Mouse (Mus musculus) testis, adult 2 months (tissue): ENCODE results near the gene Arid1a. TPM values are rescaled to one million over a fixed set of nuclear protein-coding genes. Genes with fewer than 3 reads are reported as not detected.
"Not testable (repeated sequence)": the region's sequence is repeated elsewhere in the genome, so short reads cannot be mapped to it uniquely, and the experiment has no call there.

Source experiments
- H3K27ac ChIP-seq: fragments of 200-500 bp; 2 replicates; pipeline ENCODE4 v1.5.1; 2012; ENCODE audit warnings: low read depth, low read length; ENCODE audit not compliant: control insufficient read depth, insufficient read depth
- H3K27me3 ChIP-seq: fragments of 200-500 bp; 2 replicates; pipeline ENCODE4 v1.6.1; 2012; ENCODE audit warnings: mild to moderate bottlenecking, low read length, moderate library complexity; ENCODE audit not compliant: control insufficient read depth, insufficient read depth
- H3K36me3 ChIP-seq: fragments of 200-500 bp; 2 replicates; pipeline ENCODE4 v1.6.1; 2012; ENCODE audit warnings: mild to moderate bottlenecking, low read length; ENCODE audit not compliant: control insufficient read depth, insufficient read depth
- H3K4me1 ChIP-seq: fragments of 200-500 bp; 2 replicates; pipeline ENCODE4 v1.6.1; 2012; ENCODE audit warnings: low read length; ENCODE audit not compliant: control insufficient read depth, insufficient read depth
- H3K4me3 ChIP-seq: fragments of 200-500 bp; 2 replicates; pipeline ENCODE4 v1.5.1; 2012; ENCODE audit warnings: low read depth, mild to moderate bottlenecking, low read length, moderate library complexity, mixed read lengths; ENCODE audit not compliant: control insufficient read depth
- CTCF ChIP-seq: fragments of 200-500 bp; IDR thresholded peaks from 2 replicates; pipeline ENCODE4 v1.5.1; 2012; ENCODE audit warnings: low read depth, mild to moderate bottlenecking, inconsistent platforms, low read length, moderate library complexity; ENCODE audit not compliant: control insufficient read depth, insufficient read depth, insufficient replicate concordance
- POLR2A ChIP-seq: fragments of 200-500 bp; IDR thresholded peaks from 2 replicates; pipeline ENCODE4 v1.6.1; 2012; ENCODE audit warnings: low read depth, mild to moderate bottlenecking, inconsistent platforms, low read length, moderate library complexity; ENCODE audit not compliant: control insufficient read depth
- polyA plus RNA-seq: library from polyadenylated mRNA; depleted of rRNA; stranded (reverse); fragments of >200 nt; gene quantifications from 2 replicates; pipeline ENCODE4 v1.2.3, GENCODE M21; 2012

The Arid1a gene
- polyA plus RNA-seq, 1 experiment: 36.4 TPM

GRCm38 (mm10) chr4:133657829-133658458 lies 98.6 kb downstream of the Arid1a start:
- H3K27ac ChIP-seq: no peak overlapping the region

GRCm38 (mm10) chr4:133656997-133657396 lies 99.6 kb downstream of the Arid1a start:
- TF ChIP-seq CTCF: no peak
- no peak for TF ChIP-seq POLR2A
- no peak overlapping the region for H3K27ac ChIP-seq
- peaks cover 6% of the 10 kb centered on the region for H3K4me1 ChIP-seq
- no peaks in the 10 kb centered on the region for H3K27me3 ChIP-seq
- no peaks in the 10 kb centered on the region for H3K36me3 ChIP-seq
- H3K4me3 ChIP-seq: no peak overlapping the region

More at GRCm38 (mm10) chr4:133657829-133658458, 98.6 kb downstream of the Arid1a start:
- H3K27me3 ChIP-seq: no peaks in the 10 kb centered on the region
- H3K4me3 ChIP-seq: no peak overlapping the region
- 0 out of 2 replicates have a peak, but pooled peaks cover under 1% of the 10 kb centered on the region for H3K36me3 ChIP-seq
- peaks cover 6% of the 10 kb centered on the region for H3K4me1 ChIP-seq
- TF ChIP-seq POLR2A (no peak), CTCF (no peak)

GRCm38 (mm10) chr4:133656294-133656693 lies 100.3 kb downstream of the Arid1a start:
- TF ChIP-seq POLR2A (no peak), CTCF (no peak)
- Histone ChIP-seq H3K27ac (no peak overlapping the region), H3K4me3 (no peak overlapping the region), H3K36me3 (no peaks in the 10 kb centered on the region), H3K27me3 (no peaks in the 10 kb centered on the region), H3K4me1 (peaks cover 6% of the 10 kb centered on the region)

GRCm38 (mm10) chr4:133654070-133654469 lies 102.5 kb downstream of the Arid1a start:
- not testable (repeated sequence) for H3K36me3 ChIP-seq, H3K27ac ChIP-seq, H3K4me1 ChIP-seq, H3K27me3 ChIP-seq, H3K4me3 ChIP-seq

GRCm38 (mm10) chr4:133652746-133653145 lies 103.8 kb downstream of the Arid1a start:
- no peak for TF ChIP-seq CTCF
- TF ChIP-seq POLR2A: no peak
- no peak overlapping the region for H3K4me3 ChIP-seq

GRCm38 (mm10) chr4:133651986-133652385 lies 104.6 kb downstream of the Arid1a start:
- no peak overlapping the region for H3K4me3 ChIP-seq
- TF ChIP-seq CTCF (no peak), POLR2A (no peak)
- H3K27ac ChIP-seq: no peak overlapping the region
- H3K4me1 ChIP-seq: no peaks in the 10 kb centered on the region
- H3K36me3 ChIP-seq: no peaks in the 10 kb centered on the region
- no peaks in the 10 kb centered on the region for H3K27me3 ChIP-seq

More at GRCm38 (mm10) chr4:133652746-133653145, 103.8 kb downstream of the Arid1a start:
- Histone ChIP-seq H3K27ac (no peak overlapping the region), H3K4me1 (no peaks in the 10 kb centered on the region), H3K36me3 (no peaks in the 10 kb centered on the region), H3K27me3 (no peaks in the 10 kb centered on the region)

- TF ChIP-seq CTCF (no peak), POLR2A (no peak)
- no peak overlapping the region for H3K4me3 ChIP-seq
- no peaks in the 10 kb centered on the region for H3K4me1 ChIP-seq
- H3K36me3 ChIP-seq: no peaks in the 10 kb centered on the region
- H3K27me3 ChIP-seq: no peaks in the 10 kb centered on the region
- no peak overlapping the region for H3K27ac ChIP-seq
Measured at GRCm38 (mm10) chr4:133651445-133651844, 105.1 kb downstream of the Arid1a start.

- peak; percentile 26; the same call in 1 of the 2 replicates for TF ChIP-seq POLR2A
- TF ChIP-seq CTCF: peak; percentile 80; the same call in 1 of the 2 replicates
- peaks cover 2% of the 10 kb centered on the region for H3K4me1 ChIP-seq
- H3K27ac ChIP-seq: peak within 1 kb of the TSS; percentile 56; the same call in 1 of the 2 replicates
- peak within 1 kb of the TSS; percentile 39 for H3K4me3 ChIP-seq
- H3K27me3 ChIP-seq: no peaks in the 10 kb centered on the region
- no peaks in the 10 kb centered on the region for H3K36me3 ChIP-seq
Measured at GRCm38 (mm10) chr4:133649989-133650699, 106.4 kb downstream of the Arid1a start, which contains the start of gene Zdhhc18. Gene Zdhhc18 (minus strand): TSS chr4:133650154.

GRCm38 (mm10) chr4:133649464-133649863 lies 107.1 kb downstream of the Arid1a start:
- H3K27ac ChIP-seq: not testable (repeated sequence)

More at GRCm38 (mm10) chr4:133649464-133649863, 107.1 kb downstream of the Arid1a start:
- H3K36me3 ChIP-seq, H3K4me3 ChIP-seq, H3K27me3 ChIP-seq, H3K4me1 ChIP-seq: not testable (repeated sequence)
